Mouse (Mus musculus): ENCODE measurements around the gene Mrpl1.

DNA sequence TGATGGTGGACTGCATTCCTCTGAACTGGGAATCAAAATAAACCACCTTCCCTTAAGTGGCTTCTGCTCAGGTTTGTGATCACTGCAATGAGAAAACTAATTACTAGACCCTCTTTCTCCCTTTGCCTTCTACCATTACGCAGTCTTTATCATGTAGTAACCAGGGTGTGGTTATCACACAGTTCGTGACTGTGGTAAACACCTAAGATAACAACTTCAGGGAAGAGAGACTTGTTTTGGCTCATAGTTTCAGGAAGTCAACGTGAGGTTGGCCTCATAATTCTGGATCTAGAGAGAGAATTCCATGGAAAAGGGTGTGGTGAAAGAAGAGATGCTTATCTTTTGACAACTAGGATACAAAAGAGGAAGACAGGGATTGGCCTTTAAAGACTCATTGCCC, 9.0 kb upstream of the Mrpl1 start:
- TF ChIP-seq POLR2A (IDR thresholded peaks at IDR 0.05; ENCODE audit: borderline replicate concordance, control insufficient read depth, low read depth, low read length) (no peak), CTCF (IDR thresholded peaks at IDR 0.05; ENCODE audit: control insufficient read depth, insufficient read depth, low read length) (no peak)

All from bone marrow, adult 2 months (tissue).